Mouse (Mus musculus): ENCODE measurements around the gene 4930430A15Rik. TPM values are rescaled to one million over a fixed set of nuclear protein-coding genes. Genes with fewer than 3 reads are reported as not detected.

The 4930430A15Rik gene
- not detected in 2 replicates for polyA plus RNA-seq (2016; fragmentation: Nextera tagmentation; extraction: Ambion mirVana)

DNA sequence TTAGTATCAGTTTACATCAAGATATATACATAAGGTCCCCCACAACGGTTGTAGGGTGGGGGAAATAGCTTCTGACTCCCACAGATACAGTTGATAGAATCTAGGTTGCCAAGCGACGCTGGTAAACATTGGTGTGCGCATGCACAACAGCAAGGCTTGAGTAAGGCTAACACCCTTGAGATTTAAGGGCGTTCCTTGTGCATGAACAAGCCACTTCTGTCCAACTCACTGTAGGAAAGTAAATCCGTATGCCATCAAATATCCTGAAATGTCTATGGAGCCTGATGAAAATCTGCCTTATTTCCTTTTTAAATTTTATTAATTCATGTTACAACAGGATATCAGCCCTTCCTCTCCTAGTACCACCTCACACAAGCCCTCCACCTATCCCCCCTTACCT lies at the start of gene 4930430A15Rik:
Gene 4930430A15Rik, minus strand, starts transcription at position 101 of the 400 bp plus-strand sequence.
- no peak for DNase-seq (ENCODE audit: low spot score)

DNA sequence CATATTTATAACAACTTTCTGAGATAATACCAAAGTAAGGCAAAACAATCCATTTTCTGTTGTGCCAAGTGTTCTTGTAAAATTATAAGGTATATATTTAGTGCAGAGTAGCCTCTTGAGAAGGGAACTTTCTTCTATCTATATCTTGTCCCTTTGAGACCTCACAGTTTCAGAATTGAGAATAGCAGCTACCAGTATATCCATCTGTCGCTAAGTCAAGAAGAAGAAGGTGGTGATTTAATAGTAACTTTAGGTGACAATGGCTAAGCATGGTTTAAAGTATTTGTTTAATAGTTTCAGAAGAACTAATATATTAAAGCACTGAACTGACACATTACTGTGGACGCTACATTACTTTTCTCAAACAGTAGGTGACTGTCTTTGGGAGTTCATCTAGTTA lies 44.6 kb upstream of the 4930430A15Rik start, which contains the start of gene Olfr1277:
Gene Olfr1277, minus strand, starts transcription at position 101 of the 400 bp plus-strand sequence.
- no peak for DNase-seq (ENCODE audit: low spot score)
- Histone ChIP-seq H3K27ac (no peak within 1 kb of the TSS), H3K9me3 (no peaks in the 10 kb centered on the region), H3K4me3 (no peak within 1 kb of the TSS), H3K4me1 (no peaks in the 10 kb centered on the region), H3K27me3 (ENCODE audit: insufficient read depth, poor library complexity, severe bottlenecking) (no peaks in the 10 kb centered on the region), H3K36me3 (no peaks in the 10 kb centered on the region)
- 71% methylated on average over 2 of the region's 2 CpGs for WGBS

More for the DNA sequence above, at the start of gene 4930430A15Rik:
- H3K9me3 ChIP-seq = no peaks in the 10 kb centered on the region
- WGBS = 83% methylated on average over 6 of the region's 6 CpGs
- no peaks in the 10 kb centered on the region for H3K4me1 ChIP-seq
- no peak within 1 kb of the TSS for H3K4me3 ChIP-seq
- H3K27me3 ChIP-seq (ENCODE audit: insufficient read depth, poor library complexity, severe bottlenecking) = no peaks in the 10 kb centered on the region
- H3K36me3 ChIP-seq = no peaks in the 10 kb centered on the region
- H3K27ac ChIP-seq = no peak within 1 kb of the TSS

DNA sequence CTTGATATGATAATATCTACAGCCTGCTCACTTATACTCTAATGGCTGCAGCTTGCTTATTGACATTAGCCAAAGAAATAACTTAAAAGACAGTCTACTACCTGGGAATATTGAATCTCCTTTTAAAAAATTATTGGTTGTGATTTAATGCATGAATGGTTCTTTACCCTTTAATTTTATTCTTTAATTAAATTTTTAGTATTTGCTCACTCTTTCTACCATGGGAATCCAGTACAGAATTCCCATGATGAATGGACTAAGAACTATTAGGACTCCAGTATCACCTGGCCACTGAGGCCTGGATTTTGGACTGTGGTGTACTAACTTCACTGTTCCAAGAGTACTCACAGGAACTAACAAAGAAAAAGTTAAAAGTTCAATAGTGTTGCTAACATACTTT lies 24.8 kb upstream of the 4930430A15Rik start, which contains the start of gene Olfr1276:
Gene Olfr1276, plus strand, starts transcription at position 301 of the 400 bp plus-strand sequence.
- H3K27ac ChIP-seq = no peak within 1 kb of the TSS
- H3K9me3 ChIP-seq = no peaks in the 10 kb centered on the region; the same call in 1 of the 2 replicates
- no peaks in the 10 kb centered on the region for H3K36me3 ChIP-seq
- no peaks in the 10 kb centered on the region for H3K27me3 ChIP-seq (ENCODE audit: insufficient read depth, poor library complexity, severe bottlenecking)
- H3K4me1 ChIP-seq = no peaks in the 10 kb centered on the region
- no peak for DNase-seq (ENCODE audit: low spot score)
- H3K4me3 ChIP-seq = no peak within 1 kb of the TSS

GRCm38 (mm10) chr2:111235186-111235585 lies 5.8 kb upstream of the 4930430A15Rik start, which contains the start of gene Olfr1275:
Gene Olfr1275 (minus strand): TSS chr2:111235286.
- Histone ChIP-seq H3K9me3 (no peaks in the 10 kb centered on the region), H3K36me3 (no peaks in the 10 kb centered on the region)
- 89% methylated on average over 1 of the region's 1 CpGs for WGBS

GRCm38 (mm10) chr2:111182068-111182467 lies 47.3 kb downstream of the 4930430A15Rik start:
- no peaks in the 10 kb centered on the region for H3K27me3 ChIP-seq (ENCODE audit: insufficient read depth, poor library complexity, severe bottlenecking)
- 86% methylated on average over 11 of the region's 11 CpGs for WGBS
- H3K27ac ChIP-seq = no peak overlapping the region
- DNase-seq (ENCODE audit: low spot score) = no peak
- H3K9me3 ChIP-seq = no peaks in the 10 kb centered on the region
- no peaks in the 10 kb centered on the region for H3K36me3 ChIP-seq
- H3K4me1 ChIP-seq = no peaks in the 10 kb centered on the region
- no peak overlapping the region for H3K4me3 ChIP-seq

More at GRCm38 (mm10) chr2:111235186-111235585, 5.8 kb upstream of the 4930430A15Rik start, which contains the start of gene Olfr1275:
- no peak within 1 kb of the TSS for H3K4me3 ChIP-seq
- no peaks in the 10 kb centered on the region for H3K4me1 ChIP-seq
- H3K27ac ChIP-seq = no peak within 1 kb of the TSS
- no peak for DNase-seq (ENCODE audit: low spot score)
- no peaks in the 10 kb centered on the region for H3K27me3 ChIP-seq (ENCODE audit: insufficient read depth, poor library complexity, severe bottlenecking)

DNA sequence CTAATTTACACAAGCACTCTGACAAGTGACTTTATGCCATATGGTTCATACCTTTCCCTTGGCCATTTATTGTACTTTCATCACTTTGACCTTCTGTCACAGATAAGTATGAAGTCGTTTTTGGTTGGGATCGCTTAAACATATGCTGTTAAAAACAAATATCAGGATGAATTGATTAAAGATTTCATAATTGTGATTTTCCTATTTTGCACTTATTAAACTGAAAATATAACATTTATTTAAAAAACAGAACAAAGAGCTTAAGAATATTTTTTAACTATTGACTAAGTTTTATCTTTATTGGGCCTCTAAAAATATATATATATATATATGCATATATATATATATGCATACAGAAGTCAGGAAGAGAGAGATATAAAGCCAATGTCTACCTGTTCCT lies 76.6 kb downstream of the 4930430A15Rik start, which contains the start of gene Gm15130:
Gene Gm15130, minus strand, starts transcription at position 101 of the 400 bp plus-strand sequence.
- Histone ChIP-seq H3K4me3 (no peak within 1 kb of the TSS), H3K27me3 (ENCODE audit: insufficient read depth, poor library complexity, severe bottlenecking) (no peaks in the 10 kb centered on the region), H3K9me3 (no peaks in the 10 kb centered on the region), H3K4me1 (no peaks in the 10 kb centered on the region), H3K27ac (no peak within 1 kb of the TSS), H3K36me3 (no peaks in the 10 kb centered on the region)
- no peak for DNase-seq (ENCODE audit: low spot score)
- WGBS = 76% methylated on average over 2 of the region's 2 CpGs

DNA sequence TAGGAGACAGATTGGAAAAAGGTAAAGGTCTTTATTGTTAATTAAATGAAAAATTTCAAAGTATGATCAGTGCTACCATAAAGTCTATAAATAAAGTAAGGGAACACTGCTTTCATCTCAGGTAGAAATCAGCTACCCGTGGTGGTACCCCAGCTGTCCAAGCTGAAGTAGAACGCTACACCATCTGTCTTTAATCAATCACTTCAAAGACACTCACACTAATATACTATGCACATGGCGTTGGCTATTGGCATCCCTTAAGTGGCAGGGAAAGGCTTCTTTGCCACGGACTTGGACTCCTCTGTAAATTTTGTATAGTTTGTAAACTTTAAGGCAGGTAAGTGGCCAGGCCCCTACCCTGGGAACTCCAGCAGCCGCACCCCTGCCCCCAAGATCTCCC lies 93.7 kb downstream of the 4930430A15Rik start:
- H3K27ac ChIP-seq = no peak overlapping the region
- H3K4me1 ChIP-seq = no peaks in the 10 kb centered on the region
- H3K36me3 ChIP-seq = no peaks in the 10 kb centered on the region
- H3K4me3 ChIP-seq = no peak overlapping the region
- WGBS = 62% methylated on average over 5 of the region's 5 CpGs
- no peaks in the 10 kb centered on the region for H3K27me3 ChIP-seq (ENCODE audit: insufficient read depth, poor library complexity, severe bottlenecking)
- H3K9me3 ChIP-seq = no peaks in the 10 kb centered on the region
- DNase-seq (ENCODE audit: low spot score) = no peak

Other genes starting within 250 kb of the 4930430A15Rik start
- gene Gm13941, start 123.6 kb downstream of the 4930430A15Rik start, polyA plus RNA-seq (2016; fragmentation: Nextera tagmentation; extraction: Ambion mirVana) = not detected in 2 replicates
- not detected in 2 replicates for gene Gm15130, start 76.7 kb downstream of the 4930430A15Rik start, polyA plus RNA-seq (2016; fragmentation: Nextera tagmentation; extraction: Ambion mirVana)
- gene Olfr1275, start 5.7 kb upstream of the 4930430A15Rik start, polyA plus RNA-seq (2016; fragmentation: Nextera tagmentation; extraction: Ambion mirVana) = not detected in 2 replicates
- not detected in 2 replicates for gene Olfr1276, start 24.9 kb upstream of the 4930430A15Rik start, polyA plus RNA-seq (2016; fragmentation: Nextera tagmentation; extraction: Ambion mirVana)
- not detected in 2 replicates for gene Olfr1277, start 44.5 kb upstream of the 4930430A15Rik start, polyA plus RNA-seq (2016; fragmentation: Nextera tagmentation; extraction: Ambion mirVana)
- gene Olfr1278, start 60.5 kb upstream of the 4930430A15Rik start, polyA plus RNA-seq (2016; fragmentation: Nextera tagmentation; extraction: Ambion mirVana) = not detected in 2 replicates
- gene Olfr1279, start 71.0 kb upstream of the 4930430A15Rik start, polyA plus RNA-seq (2016; fragmentation: Nextera tagmentation; extraction: Ambion mirVana) = 0.04 TPM in 1 of 2 replicates, not detected in the other
- not detected in 2 replicates for gene Olfr1280, start 84.4 kb upstream of the 4930430A15Rik start, polyA plus RNA-seq (2016; fragmentation: Nextera tagmentation; extraction: Ambion mirVana)
- gene Olfr1281, start 96.9 kb upstream of the 4930430A15Rik start, polyA plus RNA-seq (2016; fragmentation: Nextera tagmentation; extraction: Ambion mirVana) = not detected in 2 replicates
- gene Olfr1282, start 106.5 kb upstream of the 4930430A15Rik start, polyA plus RNA-seq (2016; fragmentation: Nextera tagmentation; extraction: Ambion mirVana) = not detected in 2 replicates
- gene Olfr1283, start 137.2 kb upstream of the 4930430A15Rik start, polyA plus RNA-seq (2016; fragmentation: Nextera tagmentation; extraction: Ambion mirVana) = not detected in 2 replicates
- not detected in 2 replicates for gene Olfr1284, start 145.9 kb upstream of the 4930430A15Rik start, polyA plus RNA-seq (2016; fragmentation: Nextera tagmentation; extraction: Ambion mirVana)
- gene Olfr1286, start 193.5 kb upstream of the 4930430A15Rik start, polyA plus RNA-seq (2016; fragmentation: Nextera tagmentation; extraction: Ambion mirVana) = not detected in 2 replicates
- not detected in 2 replicates for gene Olfr1287, start 219.5 kb upstream of the 4930430A15Rik start, polyA plus RNA-seq (2016; fragmentation: Nextera tagmentation; extraction: Ambion mirVana)
- gene Olfr1288, start 244.5 kb upstream of the 4930430A15Rik start, polyA plus RNA-seq (2016; fragmentation: Nextera tagmentation; extraction: Ambion mirVana) = not detected in 2 replicates